Mouse (Mus musculus) small intestine, adult 2 months (tissue): ENCODE results near the gene Tatdn2.

ENCODE experiments used
- CTCF ChIP-seq: fragments of 200-500 bp; IDR thresholded peaks from 2 replicates; pipeline ENCODE4 v1.5.1; 2012; ENCODE audit warnings: low read depth, mild to moderate bottlenecking, control low read depth, inconsistent platforms, low read length, moderate library complexity, mixed read lengths; ENCODE audit not compliant: insufficient replicate concordance, insufficient read length; ENCODE audit errors: extremely low read depth
- POLR2A ChIP-seq: fragments of 200-500 bp; IDR thresholded peaks from 2 replicates; pipeline ENCODE4 v1.6.1; 2012; ENCODE audit warnings: low read depth, mild to moderate bottlenecking, control low read depth, inconsistent platforms, low read length, moderate library complexity

DNA sequence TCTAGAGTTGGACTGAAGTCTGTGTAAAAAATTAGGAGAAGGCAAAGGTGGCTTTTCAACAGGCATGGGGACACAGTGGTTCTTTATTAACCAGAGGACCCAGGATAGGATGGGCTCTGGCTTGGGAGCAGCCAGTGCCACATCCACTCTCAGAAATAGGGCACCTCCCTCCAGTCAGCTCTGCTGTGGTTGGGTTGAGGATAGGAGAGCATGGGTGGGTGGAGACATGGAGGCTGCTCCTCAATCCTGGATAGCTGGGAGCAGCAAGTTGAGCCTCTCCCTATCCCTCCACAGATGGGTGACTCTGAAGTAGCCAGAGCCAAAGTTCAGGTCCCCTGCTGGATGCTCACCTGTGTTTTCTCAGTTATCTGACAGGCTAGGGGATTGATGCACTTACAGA, 48.3 kb downstream of the Tatdn2 start:
- TF ChIP-seq CTCF (no peak), POLR2A (no peak)
